Mouse (Mus musculus): ENCODE data around the gene Itga2b.

Itga2b gene

GRCm38 (mm10) chr11:102435754-102436470 lies 34.0 kb downstream of the Itga2b start:
- DNase-seq: peak; percentile 55

GRCm38 (mm10) chr11:102434816-102435705 lies 34.9 kb downstream of the Itga2b start:
- peak; percentile 35 for DNase-seq

GRCm38 (mm10) chr11:102434406-102434805 lies 35.5 kb downstream of the Itga2b start:
- DNase-seq: peak; percentile 92

- no peak for DNase-seq
Measured at GRCm38 (mm10) chr11:102433866-102434265, 36.1 kb downstream of the Itga2b start.

- peak; percentile 65 for DNase-seq
Measured at GRCm38 (mm10) chr11:102432896-102433295, 37.0 kb downstream of the Itga2b start.

- DNase-seq: peak; percentile 30
Measured at GRCm38 (mm10) chr11:102432115-102432843, 37.6 kb downstream of the Itga2b start.

GRCm38 (mm10) chr11:102431728-102432114 lies 38.2 kb downstream of the Itga2b start:
- DNase-seq: peak; percentile 23

- peak; percentile 83 for DNase-seq
Measured at GRCm38 (mm10) chr11:102431018-102431645, 38.8 kb downstream of the Itga2b start.

- DNase-seq: peak; percentile 87
Measured at GRCm38 (mm10) chr11:102430121-102431017, 39.6 kb downstream of the Itga2b start, which contains the start of gene Grn. TSS of gene Grn (plus strand) at chr11:102430315.

GRCm38 (mm10) chr11:102429551-102429950 lies 40.4 kb downstream of the Itga2b start:
- no peak for DNase-seq

GRCm38 (mm10) chr11:102428981-102429540 lies 40.9 kb downstream of the Itga2b start:
- DNase-seq: no peak

- no peak for DNase-seq
Measured at GRCm38 (mm10) chr11:102425555-102426316, 44.2 kb downstream of the Itga2b start.

- DNase-seq: no peak
Measured at GRCm38 (mm10) chr11:102424666-102425065, 45.3 kb downstream of the Itga2b start.

- no peak for DNase-seq
Measured at GRCm38 (mm10) chr11:102421559-102421958, 48.4 kb downstream of the Itga2b start.

GRCm38 (mm10) chr11:102418887-102419286 lies 51.0 kb downstream of the Itga2b start:
- no peak for DNase-seq

GRCm38 (mm10) chr11:102417160-102417559 lies 52.8 kb downstream of the Itga2b start:
- no peak for DNase-seq

- DNase-seq: no peak
Measured at GRCm38 (mm10) chr11:102415034-102415802, 54.7 kb downstream of the Itga2b start.

GRCm38 (mm10) chr11:102413059-102413458 lies 56.9 kb downstream of the Itga2b start:
- DNase-seq: no peak

GRCm38 (mm10) chr11:102411704-102412103 lies 58.2 kb downstream of the Itga2b start:
- DNase-seq: peak; percentile 91

- DNase-seq: no peak
Measured at GRCm38 (mm10) chr11:102411061-102411460, 58.9 kb downstream of the Itga2b start.

Data from cerebellum, adult 8-10 months (tissue).